Mouse (Mus musculus) embryo, embryonic 10 days (tissue): Measurements from ENCODE around the gene Stx8.

Experiments
- DNase-seq: peaks from one replicate; pipeline ENCODE4 v3.0.0-alpha.2; 2015; ENCODE audit warnings: low spot score

Gene Stx8

DNA sequence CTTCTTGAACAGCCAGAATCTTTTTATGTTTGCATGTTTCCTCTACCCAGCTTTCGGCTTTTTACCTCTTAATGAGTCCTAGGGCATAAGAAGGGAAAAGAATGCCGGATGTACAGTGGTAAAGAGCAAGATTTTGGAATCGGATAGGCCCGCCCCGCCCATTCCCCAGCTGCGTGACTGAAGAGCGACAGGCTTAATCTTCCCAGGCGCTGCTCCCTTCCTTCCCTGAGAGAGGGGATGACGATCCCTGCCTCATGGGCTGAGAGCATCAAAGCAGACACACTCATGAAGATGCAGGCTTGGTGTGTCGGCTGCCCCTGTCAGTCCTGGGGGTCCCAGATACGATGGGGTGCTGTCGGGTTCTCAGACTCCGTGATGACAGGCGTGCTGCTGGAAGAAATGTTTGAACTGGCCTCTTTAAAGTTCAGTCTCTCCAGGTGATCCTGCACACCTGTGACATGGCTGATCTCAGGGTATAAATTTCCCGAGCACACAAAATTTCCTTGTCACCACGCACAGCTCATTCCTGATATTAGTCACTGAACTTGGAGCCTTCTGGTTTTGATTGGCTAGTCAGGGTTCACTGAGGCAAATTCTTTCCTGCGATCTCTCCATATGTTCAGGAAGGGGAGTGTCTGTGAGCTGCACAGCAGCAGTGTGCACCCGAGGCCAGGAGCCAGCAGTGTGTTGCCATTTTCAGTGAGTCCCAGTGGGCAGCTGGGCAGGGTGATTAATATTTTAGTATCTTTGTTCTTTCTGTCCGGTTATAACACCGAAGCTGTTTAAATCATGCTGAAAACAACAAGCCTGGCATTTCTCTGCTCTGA is 70.4 kb downstream of the Stx8 start:
- DNase-seq, result no peak

DNA sequence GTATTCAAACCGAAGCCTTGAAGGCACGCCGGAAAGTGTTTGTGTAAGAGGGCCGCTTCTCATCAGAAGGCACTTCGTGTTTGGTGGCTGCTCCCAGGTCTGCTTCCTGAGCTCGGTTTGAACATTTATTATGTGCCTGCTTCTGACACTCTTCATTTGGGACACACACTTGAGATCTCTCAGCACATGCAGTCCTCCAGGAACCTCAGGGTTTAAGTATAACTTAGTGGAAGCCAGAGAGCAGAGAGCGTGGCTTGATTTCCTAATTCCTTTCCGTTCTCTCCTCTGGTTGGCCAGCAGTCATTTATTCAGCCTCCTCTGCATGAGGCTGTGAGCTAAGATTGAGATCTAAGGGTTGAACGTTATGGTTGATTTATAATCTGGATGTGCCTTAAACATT is 71.1 kb downstream of the Stx8 start:
- DNase-seq, result no peak

DNA sequence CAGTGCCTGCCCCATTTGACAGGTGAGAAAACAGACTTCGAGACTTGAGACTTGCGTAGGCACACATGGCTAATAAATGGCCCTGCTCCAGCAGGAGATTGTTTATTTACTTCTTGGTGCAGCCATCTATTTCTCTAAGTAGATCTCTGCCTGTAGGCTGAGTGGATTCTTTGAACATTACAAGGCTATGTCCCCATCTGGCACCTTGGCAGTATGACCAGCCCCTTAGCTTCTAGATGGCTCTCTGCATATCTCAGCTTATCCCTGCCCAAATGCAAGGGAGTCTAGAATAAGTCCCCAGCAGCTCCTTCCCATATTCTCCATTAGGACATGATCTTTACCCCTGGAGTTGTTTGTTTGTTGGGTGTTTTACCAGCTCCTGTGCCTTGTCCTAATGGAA is 72.1 kb downstream of the Stx8 start:
- no peak for DNase-seq

DNA sequence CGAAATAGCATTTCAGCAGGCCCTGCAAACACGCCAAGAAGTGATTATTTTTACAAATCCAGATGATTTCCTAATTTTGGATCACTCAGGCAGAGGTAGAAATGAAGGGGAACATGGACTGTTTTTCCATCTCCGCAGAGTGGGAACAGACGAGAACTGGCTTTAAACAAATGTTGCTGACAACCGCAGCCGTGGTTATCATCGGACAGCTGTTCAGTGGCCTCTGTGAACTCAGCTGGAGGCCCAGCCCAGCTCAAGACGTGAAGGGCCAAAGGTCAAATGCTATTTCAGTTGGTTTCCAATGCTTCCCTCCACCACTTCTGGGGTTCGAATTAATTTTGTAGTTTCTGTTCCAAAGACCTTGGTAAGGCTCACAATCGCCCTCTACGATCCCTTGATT is 78.2 kb downstream of the Stx8 start:
- peak; percentile 92 for DNase-seq

DNA sequence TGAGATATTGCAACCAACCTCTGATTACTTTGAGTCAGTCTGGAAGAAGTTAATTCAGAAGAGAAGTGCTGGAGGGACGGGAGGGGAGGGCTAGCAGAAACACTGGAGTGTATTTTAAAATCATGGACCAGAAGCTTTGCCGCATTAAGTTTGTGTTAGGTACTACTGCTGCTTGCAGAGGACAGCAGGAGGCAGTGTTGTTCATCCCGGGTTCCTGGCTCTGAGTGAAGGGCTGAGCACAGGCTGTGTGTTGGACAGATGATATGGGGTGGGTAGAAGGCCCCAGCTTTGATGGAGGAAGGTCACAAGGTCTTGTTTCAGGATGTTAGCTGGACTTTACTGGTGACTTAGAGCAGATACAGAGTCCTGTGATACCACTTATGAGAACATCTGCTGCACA is 80.9 kb downstream of the Stx8 start:
- DNase-seq, result peak; percentile 70

DNA sequence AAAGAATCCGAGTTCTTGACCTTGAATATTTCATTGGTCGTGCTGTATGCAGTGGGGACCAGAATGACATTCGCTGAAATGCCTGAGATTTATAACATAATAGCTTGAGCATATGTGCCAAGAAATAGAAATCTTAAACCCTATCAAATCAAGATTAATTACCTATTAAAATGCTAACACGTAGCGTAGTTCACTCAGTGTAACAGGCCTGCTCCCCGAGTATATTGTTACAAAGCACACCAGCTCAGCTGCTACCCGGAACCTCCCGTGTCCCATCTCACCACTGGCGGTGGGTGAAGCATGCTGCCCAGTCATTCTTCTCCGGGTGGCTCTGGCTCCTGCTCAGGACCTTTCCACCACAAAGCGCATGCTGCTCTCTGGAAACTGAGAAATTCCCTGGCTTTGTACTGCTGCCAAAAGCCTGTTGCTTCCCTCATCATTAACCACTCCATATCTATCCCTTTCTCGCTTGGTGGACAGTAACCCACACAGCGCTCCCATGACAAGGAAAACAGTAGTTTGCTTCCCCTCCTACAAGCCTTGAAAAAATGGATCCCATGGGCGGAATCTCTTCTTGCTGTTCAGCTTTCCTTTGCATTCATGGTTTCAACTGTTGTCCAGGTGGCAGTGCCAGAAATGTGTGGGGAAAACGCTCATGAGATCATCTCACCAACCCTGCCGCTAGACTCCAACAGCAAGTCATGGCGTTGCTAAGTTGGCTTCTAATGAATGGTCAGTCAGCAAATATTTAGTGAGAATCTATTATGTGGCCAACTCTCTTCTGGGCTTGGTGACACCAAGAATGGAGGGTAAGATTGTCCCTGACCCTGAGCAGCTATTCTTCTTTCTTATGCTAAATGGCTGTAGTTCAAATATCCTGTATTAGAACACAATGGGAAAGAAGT is 83.5 kb downstream of the Stx8 start:
- peak; percentile 28 for DNase-seq

DNA sequence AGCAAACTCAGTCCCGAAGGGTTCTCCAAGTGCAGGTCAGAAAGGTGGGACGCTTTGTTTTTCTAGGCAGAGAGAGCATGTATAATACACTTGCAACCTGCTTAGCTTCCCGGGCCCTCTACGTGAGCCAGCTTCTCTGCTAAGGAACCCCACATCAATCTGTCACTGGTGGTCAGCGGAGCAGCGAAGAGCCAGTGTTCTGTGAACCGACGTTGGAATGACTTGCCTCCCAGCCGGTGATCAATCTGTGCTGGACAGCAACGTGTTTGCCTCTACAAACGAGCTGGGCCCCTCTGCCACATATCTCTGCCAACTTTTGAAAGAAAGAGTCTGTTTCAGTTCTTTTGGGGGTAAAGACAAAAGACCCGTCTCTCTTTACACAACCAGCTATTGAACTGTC is 84.7 kb downstream of the Stx8 start:
- DNase-seq, result peak; percentile 81

DNA sequence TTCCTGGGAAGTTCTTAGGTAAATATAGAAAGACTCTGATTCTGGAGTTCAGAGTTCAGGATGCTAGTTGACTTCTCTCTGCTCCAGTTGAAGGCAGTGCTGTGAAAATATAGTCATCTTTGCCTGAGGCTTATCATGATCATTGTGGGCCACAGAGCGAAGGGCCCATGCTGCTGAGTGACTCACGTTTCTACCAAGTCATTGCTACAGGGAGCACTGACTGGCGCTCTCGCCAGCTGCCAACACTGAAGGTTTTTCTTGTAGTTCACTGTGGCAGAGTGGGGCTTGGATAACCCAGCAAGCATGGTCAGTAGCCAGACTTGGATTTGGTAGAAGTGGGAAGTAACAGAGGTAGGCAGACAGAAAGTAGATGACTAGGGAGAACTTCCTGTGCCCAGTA is 85.3 kb downstream of the Stx8 start:
- no peak for DNase-seq

DNA sequence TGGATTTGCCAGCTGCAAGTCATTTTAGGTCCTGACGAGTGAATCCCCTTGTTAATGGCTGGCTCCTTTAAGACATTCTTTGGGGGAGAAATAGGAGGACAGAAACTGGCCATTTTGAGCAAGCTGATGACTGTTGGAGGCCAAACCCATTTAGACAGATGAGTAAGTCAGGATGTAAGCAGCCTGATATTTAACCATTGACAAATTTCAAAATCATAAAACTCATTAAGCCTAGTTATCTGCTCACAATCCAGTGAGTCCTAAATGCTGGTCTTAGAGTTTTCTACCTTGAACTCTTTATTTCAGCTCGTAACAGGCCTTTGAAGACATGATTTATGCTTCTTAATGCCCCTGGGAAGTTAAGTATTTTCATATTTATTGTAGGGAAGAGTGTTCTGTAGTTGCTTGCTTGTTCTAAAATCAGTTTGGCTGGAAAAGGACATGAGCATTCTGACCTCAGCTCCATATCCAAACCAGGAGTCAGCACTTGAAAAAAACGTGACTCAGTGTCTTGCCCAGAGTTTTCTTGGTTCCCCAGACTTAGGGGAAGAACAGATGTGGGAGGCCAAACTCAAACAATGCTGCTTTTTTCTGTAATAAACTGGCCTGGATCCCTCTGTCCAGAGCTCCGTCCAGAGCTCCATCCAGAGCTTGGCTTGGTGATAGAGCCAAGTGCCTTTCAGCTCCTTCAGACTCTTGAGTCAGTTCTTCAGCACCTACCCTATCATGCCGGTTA is 92.6 kb downstream of the Stx8 start:
- DNase-seq, result no peak

DNA sequence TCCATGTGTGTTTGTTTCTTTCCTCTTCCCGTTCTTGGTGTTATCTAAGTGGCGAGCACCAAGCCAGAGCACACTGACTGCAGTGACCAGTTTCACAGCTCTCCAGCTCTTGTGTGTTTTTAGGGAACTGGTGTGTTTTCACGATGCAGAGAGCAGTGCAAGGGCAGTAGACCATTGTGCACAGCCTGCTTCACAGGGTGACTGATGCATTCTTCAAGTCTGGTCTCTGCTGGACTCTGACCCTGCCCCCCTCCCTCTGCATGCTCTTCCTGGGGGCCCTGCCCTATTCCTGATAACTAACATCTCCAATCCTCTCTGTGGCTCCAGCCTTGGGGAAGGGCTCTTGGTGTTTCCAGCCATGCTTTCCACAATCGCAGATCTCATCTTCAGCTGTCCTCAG is 94.7 kb downstream of the Stx8 start:
- DNase-seq, result no peak

DNA sequence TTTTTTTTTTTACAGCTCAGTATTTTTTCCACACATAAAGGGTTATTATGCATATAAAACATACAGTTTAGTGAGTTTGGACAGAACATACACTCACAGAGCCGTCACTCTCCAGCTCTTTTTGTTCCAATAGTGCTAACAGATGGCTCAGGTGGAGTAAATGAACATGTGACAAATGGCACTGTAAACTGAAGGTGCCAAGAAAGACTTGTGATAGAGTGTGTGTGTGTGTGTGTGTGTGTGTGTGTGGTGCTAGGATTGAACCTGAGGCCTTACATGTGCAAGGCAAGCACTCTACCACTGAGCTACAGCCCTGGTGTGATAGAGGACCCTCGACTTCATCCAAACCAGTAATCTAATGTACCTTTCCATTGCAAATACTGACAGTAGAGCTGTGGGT is 96.1 kb downstream of the Stx8 start:
- DNase-seq, result no peak

DNA sequence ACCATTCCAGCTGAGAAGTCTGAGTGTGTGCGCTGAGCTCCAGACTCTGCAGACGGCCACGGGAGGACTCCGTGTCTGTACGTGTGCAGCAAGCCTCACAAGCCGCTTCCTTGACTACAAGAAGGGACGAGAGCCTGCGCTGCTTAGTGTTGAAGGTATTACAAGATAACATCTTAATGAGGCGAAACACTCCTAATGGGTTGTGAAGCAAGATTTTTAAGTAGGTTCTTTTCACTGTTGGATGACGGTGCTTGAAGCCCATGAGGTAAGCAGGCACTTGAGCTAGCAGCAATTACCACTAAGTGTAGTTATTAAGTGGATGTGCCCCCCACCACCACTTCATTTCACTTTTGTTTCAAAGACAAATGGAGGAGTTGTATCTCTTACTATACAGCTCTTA is 101.8 kb downstream of the Stx8 start:
- no peak for DNase-seq

DNA sequence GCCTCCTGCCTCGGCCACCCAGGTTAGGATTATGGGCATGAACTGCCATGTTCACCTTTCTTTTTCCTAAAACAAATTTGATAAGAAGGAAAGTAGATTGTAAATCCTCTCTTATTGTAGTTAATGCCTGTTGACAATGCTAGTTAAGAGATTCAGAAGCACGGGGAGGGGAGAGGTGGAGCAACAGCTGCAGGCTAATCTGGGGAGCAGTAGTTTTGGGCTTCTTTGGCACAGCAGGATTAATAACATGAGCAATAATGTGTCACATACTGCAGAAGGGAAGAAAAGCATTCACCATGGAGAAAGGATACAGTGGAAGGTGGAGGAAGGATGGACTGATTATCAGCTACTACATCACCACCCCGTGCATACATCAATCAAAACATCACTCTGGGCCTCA is 104.1 kb downstream of the Stx8 start:
- DNase-seq, result no peak

DNA sequence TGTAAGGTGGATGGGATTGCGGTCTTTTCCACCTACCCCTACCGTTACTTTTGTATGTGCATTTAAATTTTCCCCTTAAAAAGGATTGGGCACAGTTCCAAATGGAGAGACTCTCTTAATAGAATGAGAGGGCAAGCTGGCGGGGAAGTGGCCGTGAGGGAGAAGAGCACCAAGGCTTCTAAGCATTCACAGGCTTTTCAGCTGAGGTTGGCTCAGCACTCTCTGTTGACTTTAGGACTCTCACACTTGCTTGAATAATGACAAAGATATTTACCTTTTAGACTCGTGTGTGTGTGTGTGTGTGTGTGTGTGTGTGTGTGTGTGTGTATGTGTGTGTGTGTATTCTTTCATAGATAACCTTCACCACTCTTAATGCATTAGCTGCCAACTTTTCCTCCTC is 105.8 kb downstream of the Stx8 start:
- no peak for DNase-seq

DNA sequence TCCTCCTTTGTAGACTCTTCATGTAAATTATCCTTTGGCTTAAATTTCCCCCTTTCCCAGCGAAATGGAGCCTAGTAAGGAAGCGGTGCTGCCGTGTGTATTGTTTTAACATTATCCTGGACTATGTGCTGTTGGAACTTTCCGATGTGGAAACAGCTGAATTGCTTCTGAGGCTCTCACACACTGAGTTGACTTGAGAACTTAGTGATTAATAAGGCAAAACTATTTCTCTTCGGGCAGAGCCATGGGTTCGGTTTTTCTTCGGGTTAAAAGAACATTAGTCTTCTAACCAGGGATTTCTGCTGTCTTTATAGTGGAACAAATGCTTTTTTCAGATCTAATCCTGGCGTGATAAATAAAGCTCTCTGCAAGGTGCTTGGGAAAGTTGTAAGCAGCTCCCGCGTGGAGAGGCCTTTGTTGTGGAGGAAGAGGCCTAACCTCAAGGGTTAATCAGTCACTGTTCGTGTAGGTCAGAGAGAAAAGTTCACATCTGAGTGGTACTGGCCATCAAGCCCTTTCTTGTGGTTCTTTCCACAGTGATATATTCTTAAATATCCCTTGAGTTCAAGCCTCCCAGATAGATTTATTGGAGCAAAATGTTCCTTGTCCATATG is 106.7 kb downstream of the Stx8 start:
- no peak for DNase-seq

DNA sequence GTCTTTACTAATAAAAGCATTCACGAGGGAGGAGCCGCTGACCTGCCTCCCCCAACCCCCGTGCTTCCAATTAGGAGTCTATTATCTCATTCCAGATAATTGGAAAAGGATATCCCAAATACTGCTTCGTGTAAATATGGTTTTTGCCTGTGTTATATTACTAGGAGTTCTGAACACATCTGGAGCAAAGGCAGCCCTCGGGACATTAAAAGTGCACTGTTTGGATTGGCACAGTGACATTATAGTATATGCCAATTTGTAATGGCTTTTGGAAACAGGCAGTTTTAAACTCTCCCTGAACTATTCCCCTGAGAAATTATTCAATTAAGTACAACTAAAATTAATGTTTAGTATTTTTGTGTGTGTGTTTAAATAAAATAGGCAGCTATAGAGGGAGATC is 108.7 kb downstream of the Stx8 start:
- DNase-seq, result no peak

DNA sequence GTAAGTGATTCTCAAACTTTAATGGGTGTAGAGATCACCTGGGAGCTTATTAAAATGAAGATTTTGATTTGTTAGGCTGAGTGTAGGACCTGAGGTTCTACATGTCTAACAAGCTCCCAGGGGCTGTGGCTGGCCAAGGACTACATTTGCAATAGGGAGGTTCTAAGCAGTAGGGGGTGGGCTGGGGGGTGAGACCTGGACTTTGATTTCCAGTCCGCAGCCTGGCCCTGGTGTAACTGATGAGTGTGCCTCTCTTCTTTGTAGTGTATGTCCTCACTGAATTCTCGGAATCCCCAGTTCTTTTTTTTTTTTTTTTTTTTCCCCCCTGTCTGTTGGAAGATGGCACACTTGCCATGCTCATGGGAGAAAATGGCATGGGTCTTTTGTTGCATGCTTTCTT is 109.3 kb downstream of the Stx8 start:
- no peak for DNase-seq

DNA sequence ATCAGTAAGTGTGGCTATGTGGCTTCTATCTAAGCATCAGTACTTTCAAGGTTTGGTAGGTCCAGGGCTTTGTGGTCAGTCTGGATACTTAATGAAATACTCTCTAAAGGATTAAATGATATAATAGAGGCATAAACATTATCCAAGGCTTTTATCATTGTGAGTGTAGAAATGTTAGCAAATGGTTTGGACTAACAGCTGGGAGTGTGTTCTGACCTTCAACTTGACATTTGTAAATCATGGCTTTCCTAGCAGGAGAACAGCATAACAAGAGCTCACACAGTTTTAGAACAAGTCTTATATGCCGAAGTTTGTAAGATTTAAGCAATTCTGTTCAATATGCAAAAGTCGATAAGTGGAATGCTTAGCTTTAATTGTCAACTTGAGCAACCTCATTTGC is 113.8 kb downstream of the Stx8 start:
- DNase-seq, result no peak

DNA sequence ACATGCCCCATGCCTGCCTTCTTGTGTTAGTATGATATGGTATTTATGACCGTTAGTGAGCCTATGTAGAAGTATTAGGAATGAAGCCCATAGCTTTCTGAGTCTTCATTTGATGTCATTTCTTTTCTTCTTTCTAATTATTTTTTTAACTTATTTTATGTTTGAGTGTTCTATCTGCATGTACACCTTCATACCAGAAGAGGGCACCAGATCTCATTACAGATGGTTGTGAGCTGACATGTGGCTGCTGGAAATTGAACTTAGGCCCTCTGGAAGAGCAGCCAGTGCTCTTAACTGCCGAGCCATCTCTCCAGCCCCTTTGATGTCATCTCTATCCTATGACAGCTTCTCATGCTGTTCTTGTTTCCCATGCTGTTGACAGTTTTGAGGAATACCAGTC is 115.0 kb downstream of the Stx8 start:
- no peak for DNase-seq

DNA sequence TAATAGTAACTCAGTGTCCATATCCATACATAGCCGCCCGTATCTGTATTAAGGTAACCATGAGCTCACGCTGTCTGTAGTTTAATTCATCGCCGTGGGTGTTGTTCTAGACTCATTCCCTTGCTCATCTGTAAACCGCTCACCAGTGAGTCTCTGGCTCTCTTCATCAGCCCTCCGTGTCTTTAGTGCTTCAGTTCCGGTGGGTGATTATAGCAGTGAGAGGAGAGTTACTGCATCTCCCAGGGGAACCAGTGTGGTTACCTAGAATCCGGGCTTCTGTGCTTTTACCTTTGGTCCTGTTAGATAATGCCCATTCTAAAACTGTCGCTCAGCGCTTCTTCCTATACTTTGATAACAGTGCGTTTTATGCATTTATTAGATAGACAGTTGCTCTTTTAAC is 116.8 kb downstream of the Stx8 start:
- DNase-seq, result no peak

DNA sequence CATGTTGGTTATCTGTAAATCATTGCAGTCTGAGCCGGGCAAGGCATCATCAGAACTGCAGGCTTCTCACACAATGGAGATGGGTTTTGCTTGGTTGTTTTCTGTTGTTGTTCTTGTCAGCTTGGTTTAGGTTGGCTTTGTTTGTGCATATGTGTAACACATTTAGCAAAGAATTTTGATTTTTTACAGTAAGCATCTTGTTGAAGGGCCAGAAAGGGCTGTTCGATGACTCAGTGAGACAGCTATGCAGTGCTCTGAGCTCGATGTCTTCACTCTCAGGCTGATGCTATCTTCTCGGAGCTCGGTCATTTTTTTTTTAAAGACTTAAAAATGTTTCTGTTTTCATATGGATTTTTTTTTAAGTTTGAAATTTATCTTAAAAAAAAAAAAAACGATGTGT is 117.6 kb downstream of the Stx8 start:
- DNase-seq, result no peak

DNA sequence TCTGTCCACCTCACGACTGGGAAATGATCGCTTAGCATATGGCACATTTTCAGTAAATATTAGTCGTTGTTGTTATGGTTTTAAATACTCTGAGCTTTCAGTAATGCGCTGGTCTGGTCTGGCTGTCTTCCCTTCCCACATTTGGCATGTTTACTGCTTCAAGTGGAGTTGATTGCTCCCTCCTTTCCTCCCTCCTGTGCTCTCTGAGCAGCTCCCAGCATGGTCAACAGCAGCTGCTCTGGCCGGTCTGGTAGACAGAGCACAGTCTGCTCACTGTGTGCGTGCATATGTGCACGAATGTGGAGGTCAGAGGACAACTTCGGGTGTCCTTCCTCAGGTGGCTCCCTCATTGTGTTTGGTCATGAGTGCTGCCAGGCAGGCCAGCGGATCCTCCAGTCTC is 120.2 kb downstream of the Stx8 start:
- no peak for DNase-seq
